Mouse (Mus musculus) left cerebral cortex, postnatal 14 days (tissue): Measurements from ENCODE around the gene Hoxb6. TPM values are rescaled to one million over a fixed set of nuclear protein-coding genes. Genes with fewer than 3 reads are reported as not detected.

Experiments
- DNase-seq, 2 experiments: peaks; one replicate each; pipeline ENCODE4 v3.0.0; 2021 to 2022; ENCODE audit warnings: low spot score in 2 of 2, mixed read lengths in 1 of 2
- intact Hi-C: fragments of 180-260 bp; cut with DNase I; formaldehyde crosslinking; loops from one replicate; pipeline ENCODE4 v1.15.1; 2025
- total RNA-seq, 2 experiments: library from RNA; stranded (reverse); gene quantifications; 2 replicates each; pipeline ENCODE4 v1.2.3; 2021

Hoxb6 gene
- total RNA-seq, 2 experiments from 2014 or later: not detected

GRCm38 (mm10) chr11:96296997-96297396 lies 4.7 kb downstream of the Hoxb6 start:
- intact Hi-C loops: no loop called here
- no peak for DNase-seq

- intact Hi-C loops: no loop called here
- no peak for DNase-seq
These were observed 5.2 kb downstream of the Hoxb6 start for GRCm38 (mm10) chr11:96297428-96297827.

- intact Hi-C loops: no loop called here
These were observed 5.8 kb downstream of the Hoxb6 start for GRCm38 (mm10) chr11:96297968-96298635.

GRCm38 (mm10) chr11:96298895-96299667 lies 6.8 kb downstream of the Hoxb6 start:
- intact Hi-C loops: no loop called here
- DNase-seq: no peak

More at GRCm38 (mm10) chr11:96297968-96298635, 5.8 kb downstream of the Hoxb6 start:
- no peak for DNase-seq

GRCm38 (mm10) chr11:96299781-96300180 lies 7.5 kb downstream of the Hoxb6 start:
- intact Hi-C loops: loop anchor here (5.0 kb wide), 1 partner anchor 373 kb away; no protein-coding TSS in a partner anchor
- no peak for DNase-seq

- intact Hi-C loops: loop anchor here (5.0 kb wide), 1 partner anchor 372 kb away; no protein-coding TSS in a partner anchor
- no peak for DNase-seq
These were observed 8.2 kb downstream of the Hoxb6 start for GRCm38 (mm10) chr11:96300354-96301063.

GRCm38 (mm10) chr11:96301064-96301431 lies 8.8 kb downstream of the Hoxb6 start:
- no peak for DNase-seq
- intact Hi-C loops: loop anchor here (5.0 kb wide), 1 partner anchor 371 kb away; no protein-coding TSS in a partner anchor

- intact Hi-C loops: loop anchor here (5.0 kb wide), 1 partner anchor 370 kb away; no protein-coding TSS in a partner anchor
- peak; percentile 18 to 45 for DNase-seq
These were observed 9.6 kb downstream of the Hoxb6 start for GRCm38 (mm10) chr11:96301837-96302236.

GRCm38 (mm10) chr11:96302381-96303150 lies 10.3 kb downstream of the Hoxb6 start:
- intact Hi-C loops: loop anchor here (5.0 kb wide), 1 partner anchor 370 kb away; no protein-coding TSS in a partner anchor
- no peak for DNase-seq

- DNase-seq: peak; percentile 20 to 36
- intact Hi-C loops: loop anchor here (5.0 kb wide), 1 partner anchor 369 kb away; no protein-coding TSS in a partner anchor
These were observed 11.1 kb downstream of the Hoxb6 start, which contains the start of gene Hoxb5 for GRCm38 (mm10) chr11:96303151-96304099. Gene Hoxb5, plus strand, starts transcription at chr11:96303336.

- intact Hi-C loops: loop anchor here (5.0 kb wide), 1 partner anchor 368 kb away; no protein-coding TSS in a partner anchor
- no peak for DNase-seq
These were observed 12.3 kb downstream of the Hoxb6 start for GRCm38 (mm10) chr11:96304381-96305195.

- DNase-seq: no peak
- intact Hi-C loops: no loop called here
These were observed 13.4 kb downstream of the Hoxb6 start for GRCm38 (mm10) chr11:96305505-96306182.

- intact Hi-C loops: no loop called here
These were observed 14.1 kb downstream of the Hoxb6 start for GRCm38 (mm10) chr11:96306183-96306907.

GRCm38 (mm10) chr11:96306908-96307269 lies 14.6 kb downstream of the Hoxb6 start:
- intact Hi-C loops: no loop called here
- no peak for DNase-seq

More at GRCm38 (mm10) chr11:96306183-96306907, 14.1 kb downstream of the Hoxb6 start:
- no peak for DNase-seq

GRCm38 (mm10) chr11:96308763-96309162 lies 16.5 kb downstream of the Hoxb6 start:
- intact Hi-C loops: no loop called here
- DNase-seq: no peak

- intact Hi-C loops: no loop called here
- DNase-seq: no peak
These were observed 17.0 kb downstream of the Hoxb6 start for GRCm38 (mm10) chr11:96309288-96309687.
